Mouse (Mus musculus) monocyte, adult 2 months (primary cell): Measurements from ENCODE around the gene Gm3460.
"Not testable (repeated sequence)": the region's sequence is repeated elsewhere in the genome, so short reads cannot be mapped to it uniquely, and the experiment has no call there.

Experiments
- DNase-seq, 2 experiments: peaks; one replicate each; pipeline ENCODE4 v3.0.0; 2022; ENCODE audit warnings: low spot score in 2 of 2, low read depth in 1 of 2

Gm3460 gene

GRCm38 (mm10) chr14:6622318-6622717, at the start of gene Gm3460:
TSS of gene Gm3460 (minus strand) at chr14:6622418.
- not testable (repeated sequence) for DNase-seq

DNA sequence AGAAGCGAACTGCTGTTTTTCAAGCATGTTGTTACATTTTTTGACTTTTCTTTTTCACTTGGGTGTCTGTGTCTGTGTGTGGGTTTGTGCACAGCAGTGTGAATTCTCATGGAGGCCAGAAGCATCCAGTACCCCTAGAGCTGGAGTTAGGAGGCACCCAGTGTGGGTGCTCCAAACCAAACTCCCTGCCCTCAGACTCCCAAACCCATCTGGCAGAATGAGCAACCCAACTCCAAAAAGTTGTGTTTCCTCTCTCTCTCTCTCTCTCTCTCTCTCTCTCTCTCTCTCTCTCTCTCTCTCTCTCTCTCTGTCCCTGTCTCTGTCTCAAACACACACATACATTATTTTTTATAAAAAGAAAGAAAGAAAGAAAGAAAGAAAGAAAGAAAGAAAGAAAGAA, 15.8 kb downstream of the Gm3460 start:
- not testable (repeated sequence) for DNase-seq

DNA sequence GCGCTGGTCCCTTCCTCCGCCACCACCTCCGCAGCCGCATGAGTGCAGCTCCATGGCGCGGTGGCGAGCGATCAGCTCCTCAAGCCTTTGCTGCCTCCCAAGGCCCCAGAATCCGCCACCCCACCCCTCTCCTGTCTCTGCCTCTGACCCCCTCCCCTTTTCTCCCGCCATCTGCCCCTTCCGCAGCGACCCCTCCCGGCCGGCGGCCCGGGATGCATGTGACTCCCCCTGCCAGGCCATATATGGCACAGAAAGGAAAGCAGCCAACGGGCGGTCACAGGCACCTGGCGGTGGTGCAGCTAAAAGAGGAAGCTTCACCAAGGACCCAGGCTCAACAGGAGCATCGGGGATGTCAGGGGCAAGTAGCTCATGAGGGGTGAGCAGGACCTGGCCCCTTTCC, 17.2 kb downstream of the Gm3460 start:
- not testable (repeated sequence) for DNase-seq

DNA sequence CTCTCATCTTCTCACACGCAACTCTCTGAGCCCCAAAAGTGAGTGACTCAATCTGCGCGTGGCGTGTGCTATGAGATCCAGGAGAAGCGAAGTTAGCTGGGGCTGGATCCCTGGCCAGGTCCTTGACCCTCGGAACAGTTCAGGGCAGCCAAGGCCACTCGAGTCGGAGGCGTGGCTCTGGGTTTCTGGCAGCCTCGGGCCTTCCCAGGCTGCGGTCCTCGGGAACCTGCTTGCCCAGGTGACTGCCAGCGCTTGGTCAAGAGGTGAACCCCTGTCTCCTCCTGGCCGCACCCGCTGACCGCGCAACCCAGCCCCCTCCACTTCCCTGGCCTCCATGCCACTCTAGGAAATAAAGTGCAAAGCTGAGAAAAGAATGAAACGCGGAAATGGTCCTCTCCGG, 17.7 kb downstream of the Gm3460 start:
- not testable (repeated sequence) for DNase-seq

- not testable (repeated sequence) for DNase-seq
Measured at GRCm38 (mm10) chr14:6590513-6590912, 31.7 kb downstream of the Gm3460 start, which contains the start of gene Gm3629. TSS of gene Gm3629 (minus strand) at chr14:6590613.
